Mouse (Mus musculus) midbrain, embryonic 11.5 days (tissue): ENCODE data around the gene Nrxn2. TPM values are rescaled to one million over a fixed set of nuclear protein-coding genes. Genes with fewer than 3 reads are reported as not detected.
A peak's percentile ranks its signal among the peaks of the same experiment; 100 is the strongest.

Source experiments
- ATAC-seq: fragments of 200-750 bp; cut with Nextera tagmentation; 2 replicates; pipeline ENCODE4 v1.8.0; 2017; ENCODE audit warnings: moderate TSS enrichment, moderate library complexity; ENCODE audit not compliant: low FRiP score
- DNase-seq: peaks from one replicate; pipeline ENCODE4 v3.0.0; 2015; ENCODE audit warnings: low spot score; ENCODE audit errors: missing footprints
- H3K27ac ChIP-seq: fragments of 300-500 bp; sonication (generic); 2 replicates; pipeline ENCODE4 v1.5.1; 2014; ENCODE audit warnings: low read depth, low read length
- H3K27me3 ChIP-seq: fragments of 300-500 bp; sonication (generic); 2 replicates; pipeline ENCODE4 v1.6.1; 2014; ENCODE audit warnings: mild to moderate bottlenecking, low read length, moderate library complexity, mixed read lengths; ENCODE audit not compliant: control insufficient read depth, insufficient read depth
- H3K36me3 ChIP-seq: fragments of 300-500 bp; sonication (generic); 2 replicates; pipeline ENCODE4 v1.6.1; 2014; ENCODE audit warnings: mild to moderate bottlenecking, low read length, moderate library complexity, mixed read lengths; ENCODE audit not compliant: control insufficient read depth, insufficient read depth
- H3K4me1 ChIP-seq: fragments of 300-500 bp; sonication (generic); 2 replicates; pipeline ENCODE4 v1.6.1; 2014; ENCODE audit warnings: low read length; ENCODE audit not compliant: control insufficient read depth, insufficient read depth
- H3K4me2 ChIP-seq: fragments of 300-500 bp; sonication (generic); 2 replicates; pipeline ENCODE4 v1.6.1; 2014; ENCODE audit warnings: mild to moderate bottlenecking, moderate library complexity
- H3K4me3 ChIP-seq: fragments of 300-500 bp; sonication (generic); 2 replicates; pipeline ENCODE4 v1.5.1; 2014; ENCODE audit warnings: low read depth, low read length
- H3K9ac ChIP-seq: fragments of 300-500 bp; sonication (generic); 2 replicates; pipeline ENCODE4 v1.6.1; 2014; ENCODE audit warnings: low read length
- H3K9me3 ChIP-seq: fragments of 300-500 bp; sonication (generic); 2 replicates; pipeline ENCODE4 v1.6.1; 2016; ENCODE audit warnings: low read length; ENCODE audit not compliant: control insufficient read depth
- WGBS: fragments of 180-500 bp; shearing (Covaris S2); extraction: QIAGEN DNeasy Blood & Tissue Kit; methylation state at CpG from one replicate; pipeline ENCODE4 v1.1.7; 2014; 5-methylcytosine and 5-hydroxymethylcytosine counted together
- polyA plus RNA-seq: library from polyadenylated mRNA; unstranded; fragments of >200 nt; fragmentation: Nextera tagmentation; extraction: Ambion mirVana; gene quantifications from 2 replicates; pipeline ENCODE4 v1.2.1, GENCODE M21; 2014

The Nrxn2 gene
- polyA plus RNA-seq, 1 experiment from 2014 or later, result 9.5 TPM

GRCm38 (mm10) chr19:6386234-6386633 is 32.3 kb upstream of the Nrxn2 start:
- ATAC-seq (no peak), DNase-seq (no peak)
- H3K4me1 ChIP-seq, result peaks cover 19% of the 10 kb centered on the region
- no peak overlapping the region for H3K9ac ChIP-seq
- H3K4me2 ChIP-seq, result no peak overlapping the region
- no peaks in the 10 kb centered on the region for H3K36me3 ChIP-seq
- WGBS, result 67% methylated on average over 9 of the region's 9 CpGs
- H3K27ac ChIP-seq, result no peak overlapping the region
- H3K9me3 ChIP-seq, result no peaks in the 10 kb centered on the region
- H3K4me3 ChIP-seq, result no peak overlapping the region
- no peaks in the 10 kb centered on the region for H3K27me3 ChIP-seq

- H3K4me1 ChIP-seq, result peaks cover 19% of the 10 kb centered on the region
- no peak for DNase-seq
Measured at GRCm38 (mm10) chr19:6388006-6388405, 30.5 kb upstream of the Nrxn2 start.

GRCm38 (mm10) chr19:6389803-6390202 is 28.7 kb upstream of the Nrxn2 start:
- Histone ChIP-seq H3K27me3 (no peaks in the 10 kb centered on the region), H3K9ac (no peak overlapping the region), H3K9me3 (no peaks in the 10 kb centered on the region), H3K4me2 (peak overlapping the region; percentile 37), H3K4me3 (0 out of 2 replicates have a peak overlapping the region, but pooled peaks have one; percentile 6), H3K27ac (no peak overlapping the region), H3K36me3 (no peaks in the 10 kb centered on the region), H3K4me1 (peaks cover 7% of the 10 kb centered on the region; the same call in 1 of the 2 replicates)
- 9% methylated on average over 16 of the region's 16 CpGs for WGBS
- no peak for DNase-seq
- ATAC-seq, result no peak

More at GRCm38 (mm10) chr19:6388006-6388405, 30.5 kb upstream of the Nrxn2 start:
- 86% methylated on average over 13 of the region's 13 CpGs for WGBS
- Histone ChIP-seq H3K9me3 (no peaks in the 10 kb centered on the region), H3K9ac (no peak overlapping the region), H3K36me3 (no peaks in the 10 kb centered on the region), H3K27ac (no peak overlapping the region), H3K27me3 (no peaks in the 10 kb centered on the region), H3K4me2 (no peak overlapping the region), H3K4me3 (no peak overlapping the region)
- ATAC-seq, result no peak

GRCm38 (mm10) chr19:6390251-6390650 is 28.3 kb upstream of the Nrxn2 start:
- WGBS, result 60% methylated on average over 6 of the region's 6 CpGs

GRCm38 (mm10) chr19:6392743-6393393 is 25.7 kb upstream of the Nrxn2 start:
- WGBS, result 93% methylated on average over 14 of the region's 14 CpGs
- no peaks in the 10 kb centered on the region for H3K36me3 ChIP-seq
- H3K27ac ChIP-seq, result no peak overlapping the region
- no peaks in the 10 kb centered on the region for H3K9me3 ChIP-seq
- H3K4me1 ChIP-seq, result peaks cover 7% of the 10 kb centered on the region; the same call in 1 of the 2 replicates
- DNase-seq (no peak), ATAC-seq (no peak)
- no peak overlapping the region for H3K4me2 ChIP-seq
- H3K4me3 ChIP-seq, result no peak overlapping the region
- no peaks in the 10 kb centered on the region; the same call in 1 of the 2 replicates for H3K27me3 ChIP-seq
- H3K9ac ChIP-seq, result no peak overlapping the region

More at GRCm38 (mm10) chr19:6390251-6390650, 28.3 kb upstream of the Nrxn2 start:
- no peak overlapping the region for H3K9ac ChIP-seq
- H3K4me3 ChIP-seq, result no peak overlapping the region
- no peaks in the 10 kb centered on the region for H3K9me3 ChIP-seq
- DNase-seq (no peak), ATAC-seq (no peak)
- H3K27ac ChIP-seq, result no peak overlapping the region
- H3K27me3 ChIP-seq, result no peaks in the 10 kb centered on the region
- H3K4me2 ChIP-seq, result no peak overlapping the region
- H3K4me1 ChIP-seq, result peaks cover 7% of the 10 kb centered on the region; the same call in 1 of the 2 replicates
- H3K36me3 ChIP-seq, result no peaks in the 10 kb centered on the region

GRCm38 (mm10) chr19:6393637-6394036 is 24.9 kb upstream of the Nrxn2 start:
- Histone ChIP-seq H3K4me2 (no peak overlapping the region), H3K9ac (no peak overlapping the region), H3K4me1 (peaks cover 11% of the 10 kb centered on the region; the same call in 1 of the 2 replicates), H3K27ac (no peak overlapping the region), H3K9me3 (no peaks in the 10 kb centered on the region), H3K4me3 (no peak overlapping the region), H3K36me3 (no peaks in the 10 kb centered on the region), H3K27me3 (no peaks in the 10 kb centered on the region; the same call in 1 of the 2 replicates)
- ATAC-seq (no peak), DNase-seq (no peak)
- 89% methylated on average over 16 of the region's 16 CpGs for WGBS

- H3K9me3 ChIP-seq, result no peaks in the 10 kb centered on the region
- no peaks in the 10 kb centered on the region for H3K36me3 ChIP-seq
- no peak overlapping the region for H3K4me2 ChIP-seq
- DNase-seq, result no peak
- peaks cover 14% of the 10 kb centered on the region for H3K4me1 ChIP-seq
- H3K27me3 ChIP-seq, result peaks cover 15% of the 10 kb centered on the region
- no peak for ATAC-seq
- no peak overlapping the region for H3K9ac ChIP-seq
- no peak overlapping the region for H3K4me3 ChIP-seq
- H3K27ac ChIP-seq, result no peak overlapping the region
- 91% methylated on average over 5 of the region's 5 CpGs for WGBS
Measured at GRCm38 (mm10) chr19:6396237-6396636, 22.3 kb upstream of the Nrxn2 start.

GRCm38 (mm10) chr19:6397582-6398249 is 20.8 kb upstream of the Nrxn2 start:
- Histone ChIP-seq H3K4me1 (peaks cover 21% of the 10 kb centered on the region), H3K27me3 (peaks cover 25% of the 10 kb centered on the region), H3K27ac (no peak overlapping the region), H3K9me3 (no peaks in the 10 kb centered on the region), H3K36me3 (no peaks in the 10 kb centered on the region), H3K4me3 (no peak overlapping the region), H3K4me2 (no peak overlapping the region), H3K9ac (no peak overlapping the region)
- ATAC-seq (no peak), DNase-seq (no peak)
- 82% methylated on average over 22 of the region's 22 CpGs for WGBS
